Mouse (Mus musculus) limb, embryonic 15.5 days (tissue): ENCODE data around the gene Slc16a13. TPM values are rescaled to one million over a fixed set of nuclear protein-coding genes. Genes with fewer than 3 reads are reported as not detected.
"Not testable (repeated sequence)": the region's sequence is repeated elsewhere in the genome, so short reads cannot be mapped to it uniquely, and the experiment has no call there.

Experiments used
- ATAC-seq: fragments of 200-750 bp; cut with Nextera tagmentation; 2 replicates; pipeline ENCODE4 v1.8.0; 2017; ENCODE audit warnings: low read depth, moderate TSS enrichment; ENCODE audit not compliant: insufficient number of reproducible peaks, low FRiP score, low TSS enrichment
- H3K27ac ChIP-seq: fragments of 300-500 bp; sonication (generic); 2 replicates; pipeline ENCODE4 v1.5.1; 2015; ENCODE audit warnings: moderate library complexity, mild to moderate bottlenecking, inconsistent platforms
- H3K27me3 ChIP-seq: fragments of 300-500 bp; sonication (generic); 2 replicates; pipeline ENCODE4 v1.6.1; 2015; ENCODE audit warnings: inconsistent platforms
- H3K36me3 ChIP-seq: fragments of 300-500 bp; sonication (generic); 2 replicates; pipeline ENCODE4 v1.6.1; 2015; ENCODE audit warnings: inconsistent platforms
- H3K4me1 ChIP-seq: fragments of 300-500 bp; sonication (generic); 2 replicates; pipeline ENCODE4 v1.6.1; 2015; ENCODE audit warnings: inconsistent platforms
- H3K4me2 ChIP-seq: fragments of 300-500 bp; sonication (generic); 2 replicates; pipeline ENCODE4 v1.6.1; 2015; ENCODE audit warnings: mild to moderate bottlenecking, inconsistent platforms
- H3K4me3 ChIP-seq: fragments of 300-500 bp; sonication (generic); 2 replicates; pipeline ENCODE4 v1.5.1; 2015; ENCODE audit warnings: mild to moderate bottlenecking, inconsistent platforms
- H3K9ac ChIP-seq: fragments of 300-500 bp; sonication (generic); 2 replicates; pipeline ENCODE4 v1.6.1; 2015; ENCODE audit warnings: inconsistent platforms
- H3K9me3 ChIP-seq: fragments of 300-500 bp; sonication (generic); 2 replicates; pipeline ENCODE4 v1.6.1; 2016; ENCODE audit warnings: inconsistent platforms
- WGBS: fragments of 180-500 bp; shearing (Covaris S2); methylation state at CpG from one replicate; pipeline ENCODE4 v1.1.7; 2015; 5-methylcytosine and 5-hydroxymethylcytosine counted together
- polyA plus RNA-seq: library from polyadenylated mRNA; unstranded; fragments of >200 nt; fragmentation: Nextera tagmentation; extraction: Ambion mirVana; gene quantifications from 2 replicates; pipeline ENCODE4 v1.2.1, GENCODE M21; 2015

The Slc16a13 gene
- polyA plus RNA-seq, 1 experiment from 2014 or later, result 12.3 TPM

GRCm38 (mm10) chr11:70180496-70180895 lies 40.4 kb downstream of the Slc16a13 start:
- Histone ChIP-seq H3K27me3 (no peaks in the 10 kb centered on the region), H3K4me3 (no peak overlapping the region), H3K9me3 (no peaks in the 10 kb centered on the region), H3K4me2 (no peak overlapping the region), H3K27ac (no peak overlapping the region), H3K4me1 (no peaks in the 10 kb centered on the region), H3K36me3 (no peaks in the 10 kb centered on the region), H3K9ac (no peak overlapping the region)
- WGBS, result 92% methylated on average over 4 of the region's 4 CpGs
- ATAC-seq, result no peak

GRCm38 (mm10) chr11:70179401-70179800 lies 41.5 kb downstream of the Slc16a13 start:
- no peak overlapping the region for H3K4me2 ChIP-seq
- no peak for ATAC-seq
- H3K4me3 ChIP-seq, result no peak overlapping the region
- WGBS, result 27% methylated on average over 14 of the region's 14 CpGs
- H3K36me3 ChIP-seq, result no peaks in the 10 kb centered on the region
- no peak overlapping the region for H3K9ac ChIP-seq
- H3K4me1 ChIP-seq, result no peaks in the 10 kb centered on the region
- H3K9me3 ChIP-seq, result no peaks in the 10 kb centered on the region
- H3K27ac ChIP-seq, result no peak overlapping the region
- H3K27me3 ChIP-seq, result no peaks in the 10 kb centered on the region

DNA sequence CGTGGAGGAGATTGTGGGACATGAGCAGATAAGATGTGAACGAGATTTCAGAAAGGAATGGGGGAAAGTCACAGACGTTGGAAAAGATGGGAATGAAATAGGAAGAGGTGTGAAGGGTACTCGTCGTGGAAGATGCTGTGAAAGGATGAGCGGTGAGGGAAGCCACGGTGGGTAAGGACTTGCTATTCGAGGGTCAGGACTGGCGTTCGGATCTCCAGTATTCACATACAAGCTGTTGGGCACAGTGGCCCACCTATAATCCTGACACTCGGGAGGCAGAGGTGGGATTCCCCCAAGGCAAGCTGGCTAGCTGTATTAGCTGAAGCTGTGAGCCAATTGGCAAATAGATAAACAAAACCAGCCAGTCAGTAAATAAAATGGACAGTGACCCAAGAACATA lies 42.1 kb downstream of the Slc16a13 start:
- H3K27me3 ChIP-seq, result no peaks in the 10 kb centered on the region
- H3K4me1 ChIP-seq, result no peaks in the 10 kb centered on the region
- 76% methylated on average over 11 of the region's 11 CpGs for WGBS
- no peak overlapping the region for H3K4me2 ChIP-seq
- H3K27ac ChIP-seq, result no peak overlapping the region
- no peaks in the 10 kb centered on the region for H3K36me3 ChIP-seq
- H3K4me3 ChIP-seq, result no peak overlapping the region
- H3K9ac ChIP-seq, result no peak overlapping the region
- no peaks in the 10 kb centered on the region for H3K9me3 ChIP-seq
- no peak for ATAC-seq

- Histone ChIP-seq H3K4me3 (no peak overlapping the region), H3K27ac (no peak overlapping the region), H3K4me2 (no peak overlapping the region), H3K27me3 (no peaks in the 10 kb centered on the region), H3K36me3 (no peaks in the 10 kb centered on the region), H3K9me3 (no peaks in the 10 kb centered on the region), H3K9ac (no peak overlapping the region), H3K4me1 (no peaks in the 10 kb centered on the region)
- WGBS, result 83% methylated on average over 11 of the region's 11 CpGs
- no peak for ATAC-seq
Observed at GRCm38 (mm10) chr11:70178311-70178710, 42.6 kb downstream of the Slc16a13 start.

DNA sequence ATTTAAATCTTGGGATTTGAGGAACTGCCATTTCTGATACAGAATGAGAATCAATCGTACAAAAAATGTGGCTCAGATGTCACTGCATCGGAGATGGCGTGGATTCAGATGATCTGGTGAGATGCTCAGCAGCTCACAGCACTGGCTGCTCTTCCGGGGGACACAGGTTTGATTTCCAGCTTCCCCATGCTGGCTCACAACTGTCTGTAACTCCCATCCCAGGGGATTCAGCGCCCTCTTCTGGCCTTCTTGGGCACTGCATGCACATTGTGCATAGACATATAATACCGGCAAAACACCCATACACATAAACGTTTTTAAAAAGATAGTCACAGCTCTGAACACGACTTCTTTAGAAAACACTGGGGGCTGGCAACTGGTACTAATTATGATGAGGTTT lies 43.2 kb downstream of the Slc16a13 start:
- 73% methylated on average over 8 of the region's 8 CpGs for WGBS
- Histone ChIP-seq H3K27me3 (no peaks in the 10 kb centered on the region), H3K4me1 (no peaks in the 10 kb centered on the region), H3K9me3 (no peaks in the 10 kb centered on the region), H3K36me3 (no peaks in the 10 kb centered on the region), H3K4me2 (no peak overlapping the region), H3K4me3 (no peak overlapping the region), H3K9ac (no peak overlapping the region), H3K27ac (no peak overlapping the region)
- no peak for ATAC-seq

GRCm38 (mm10) chr11:70174491-70174890 lies 46.4 kb downstream of the Slc16a13 start:
- Histone ChIP-seq H3K36me3 (no peaks in the 10 kb centered on the region), H3K4me1 (no peaks in the 10 kb centered on the region), H3K4me2 (no peak overlapping the region), H3K27ac (no peak overlapping the region), H3K9me3 (no peaks in the 10 kb centered on the region), H3K4me3 (no peak overlapping the region), H3K27me3 (no peaks in the 10 kb centered on the region), H3K9ac (no peak overlapping the region)
- ATAC-seq, result no peak
- 84% methylated on average over 4 of the region's 4 CpGs for WGBS

GRCm38 (mm10) chr11:70172298-70172697 lies 48.6 kb downstream of the Slc16a13 start:
- no peak for ATAC-seq
- whole genome bisulfite sequencing, result 52% methylated on average over 5 of the region's 5 CpGs
- no peak overlapping the region for H3K27ac ChIP-seq

DNA sequence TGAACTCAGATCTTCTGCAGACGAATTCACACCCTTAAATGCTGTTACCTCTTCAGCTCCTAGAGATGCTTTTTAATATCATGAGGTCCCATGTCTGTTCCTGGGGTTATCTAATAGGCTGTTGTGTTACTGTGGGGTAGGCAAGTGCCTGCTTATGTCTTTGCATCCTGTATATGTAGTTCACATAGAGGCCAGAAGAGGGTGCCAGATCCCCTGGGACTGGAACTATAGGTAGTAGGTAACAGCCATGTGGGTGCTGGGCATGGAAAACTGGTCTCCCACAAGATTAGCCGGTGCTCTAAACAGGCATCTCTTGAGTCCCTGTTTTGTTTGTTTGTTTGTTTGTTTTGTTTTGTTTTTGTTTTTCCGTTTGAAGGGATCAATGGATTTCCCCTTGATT lies 49.0 kb downstream of the Slc16a13 start:
- Histone ChIP-seq H3K27me3 (no peaks in the 10 kb centered on the region), H3K4me3 (no peak overlapping the region), H3K4me2 (no peak overlapping the region), H3K9me3 (no peaks in the 10 kb centered on the region), H3K27ac (no peak overlapping the region), H3K36me3 (no peaks in the 10 kb centered on the region), H3K4me1 (no peaks in the 10 kb centered on the region), H3K9ac (no peak overlapping the region)
- no peak for ATAC-seq
- 52% methylated on average over 3 of the region's 3 CpGs for WGBS

More at GRCm38 (mm10) chr11:70172298-70172697, 48.6 kb downstream of the Slc16a13 start:
- Histone ChIP-seq H3K9ac (no peak overlapping the region), H3K4me1 (no peaks in the 10 kb centered on the region), H3K9me3 (no peaks in the 10 kb centered on the region), H3K36me3 (no peaks in the 10 kb centered on the region), H3K27me3 (no peaks in the 10 kb centered on the region), H3K4me2 (no peak overlapping the region), H3K4me3 (no peak overlapping the region)

DNA sequence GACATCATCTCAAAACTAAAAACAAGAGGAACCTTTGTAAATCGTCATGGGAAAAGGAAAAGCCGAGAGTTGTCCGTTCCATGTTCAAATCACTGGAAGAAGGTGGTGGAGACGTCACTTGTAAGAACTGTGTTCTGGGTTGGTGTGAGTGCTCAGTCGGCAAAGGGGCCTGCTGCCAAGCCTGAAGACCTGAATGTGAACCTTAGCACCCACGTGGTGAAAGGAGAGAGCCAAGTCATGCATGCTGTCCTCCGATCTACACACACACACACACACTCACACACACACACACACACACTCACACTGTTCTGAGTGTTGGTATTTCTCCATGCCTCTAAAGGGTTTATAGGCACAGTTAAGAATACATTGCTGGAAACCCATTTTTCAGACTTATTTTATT lies 49.7 kb downstream of the Slc16a13 start:
- no peaks in the 10 kb centered on the region for H3K4me1 ChIP-seq
- no peaks in the 10 kb centered on the region for H3K36me3 ChIP-seq
- ATAC-seq, result no peak
- no peaks in the 10 kb centered on the region for H3K9me3 ChIP-seq
- H3K9ac ChIP-seq, result no peak overlapping the region
- H3K4me3 ChIP-seq, result no peak overlapping the region
- no peak overlapping the region for H3K4me2 ChIP-seq
- no peak overlapping the region for H3K27ac ChIP-seq
- no peaks in the 10 kb centered on the region for H3K27me3 ChIP-seq
- 79% methylated on average over 7 of the region's 7 CpGs for WGBS

GRCm38 (mm10) chr11:70170291-70170690 lies 50.6 kb downstream of the Slc16a13 start:
- Histone ChIP-seq H3K27ac (no peak overlapping the region), H3K4me3 (no peak overlapping the region), H3K9me3 (no peaks in the 10 kb centered on the region), H3K36me3 (no peaks in the 10 kb centered on the region), H3K27me3 (no peaks in the 10 kb centered on the region), H3K4me2 (no peak overlapping the region), H3K9ac (no peak overlapping the region), H3K4me1 (no peaks in the 10 kb centered on the region)
- 67% methylated on average over 7 of the region's 7 CpGs for WGBS
- no peak for ATAC-seq

DNA sequence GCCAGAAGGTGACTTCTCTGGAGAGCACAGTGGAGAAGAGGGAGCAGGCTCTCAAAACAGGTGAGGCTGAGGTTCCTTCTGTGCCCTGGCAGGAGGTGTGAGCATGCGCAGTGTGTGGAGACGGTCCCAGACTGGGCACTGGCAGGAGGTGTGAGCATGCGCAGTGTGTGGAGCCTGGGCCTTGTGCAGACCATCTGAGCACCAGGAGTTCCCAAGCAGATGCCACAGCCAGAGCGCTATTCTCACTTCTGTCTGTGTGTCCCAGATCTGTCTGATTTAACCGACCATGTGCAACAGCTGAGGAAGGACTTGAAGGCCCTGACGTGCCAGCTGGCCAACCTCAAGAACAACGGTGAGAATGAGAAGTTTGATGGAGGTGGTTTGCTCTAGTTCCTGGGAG lies 51.4 kb downstream of the Slc16a13 start:
- not testable (repeated sequence) for H3K27me3 ChIP-seq, H3K9ac ChIP-seq, H3K27ac ChIP-seq, H3K4me1 ChIP-seq, ATAC-seq, H3K4me2 ChIP-seq, H3K9me3 ChIP-seq, H3K4me3 ChIP-seq, H3K36me3 ChIP-seq
- 89% methylated on average over 7 of the region's 7 CpGs for WGBS

- H3K9ac ChIP-seq, result no peak overlapping the region
- H3K4me1 ChIP-seq, result no peaks in the 10 kb centered on the region
- no peak overlapping the region for H3K4me3 ChIP-seq
- WGBS, result 37% methylated on average over 7 of the region's 7 CpGs
- H3K27ac ChIP-seq, result no peak overlapping the region
- H3K27me3 ChIP-seq, result no peaks in the 10 kb centered on the region
- H3K9me3 ChIP-seq, result no peaks in the 10 kb centered on the region
- H3K36me3 ChIP-seq, result no peaks in the 10 kb centered on the region
- no peak overlapping the region for H3K4me2 ChIP-seq
- ATAC-seq, result no peak
Observed at GRCm38 (mm10) chr11:70168136-70168535, 52.7 kb downstream of the Slc16a13 start.
